Mouse (Mus musculus): ENCODE measurements around the gene Aif1l.
"Not testable (repeated sequence)": the region's sequence is repeated elsewhere in the genome, so short reads cannot be mapped to it uniquely, and the experiment has no call there.

Gene Aif1l

GRCm38 (mm10) chr2:31950058-31950871 is at the start of gene Aif1l:
Aif1l (plus strand) TSS chr2:31950139.
- DNase-seq: no peak

- no peak for DNase-seq
These were observed 49.0 kb upstream of the Aif1l start for GRCm38 (mm10) chr2:31900932-31901331.

- DNase-seq: no peak
These were observed 48.1 kb upstream of the Aif1l start for GRCm38 (mm10) chr2:31901659-31902362.

- DNase-seq: no peak
These were observed 45.9 kb upstream of the Aif1l start for GRCm38 (mm10) chr2:31904089-31904488.

- no peak for DNase-seq
These were observed 45.3 kb upstream of the Aif1l start for GRCm38 (mm10) chr2:31904622-31905021.

GRCm38 (mm10) chr2:31905682-31906081 is 44.3 kb upstream of the Aif1l start:
- DNase-seq: no peak

GRCm38 (mm10) chr2:31906407-31906806 is 43.5 kb upstream of the Aif1l start:
- DNase-seq: no peak

GRCm38 (mm10) chr2:31912575-31912974 is 37.4 kb upstream of the Aif1l start:
- DNase-seq: no peak

GRCm38 (mm10) chr2:31914213-31914612 is 35.7 kb upstream of the Aif1l start:
- not testable (repeated sequence) for DNase-seq

GRCm38 (mm10) chr2:31915112-31915511 is 34.8 kb upstream of the Aif1l start:
- DNase-seq: peak; percentile 21 to 24

GRCm38 (mm10) chr2:31917636-31918035 is 32.3 kb upstream of the Aif1l start:
- DNase-seq: peak; percentile 16

GRCm38 (mm10) chr2:31923645-31924044 is 26.3 kb upstream of the Aif1l start:
- DNase-seq: no peak

GRCm38 (mm10) chr2:31924811-31925210 is 25.1 kb upstream of the Aif1l start:
- no peak for DNase-seq

GRCm38 (mm10) chr2:31925936-31926335 is 24.0 kb upstream of the Aif1l start:
- DNase-seq: no peak

- no peak for DNase-seq
These were observed 20.3 kb upstream of the Aif1l start for GRCm38 (mm10) chr2:31929664-31930063.

- no peak for DNase-seq
These were observed 15.4 kb upstream of the Aif1l start for GRCm38 (mm10) chr2:31934551-31934950.

GRCm38 (mm10) chr2:31935054-31935453 is 14.9 kb upstream of the Aif1l start:
- no peak for DNase-seq

- DNase-seq: no peak
These were observed 11.6 kb upstream of the Aif1l start for GRCm38 (mm10) chr2:31938298-31938697.

GRCm38 (mm10) chr2:31943011-31943410 is 6.9 kb upstream of the Aif1l start:
- no peak for DNase-seq

GRCm38 (mm10) chr2:31945580-31945979 is 4.4 kb upstream of the Aif1l start:
- DNase-seq: no peak

- DNase-seq: no peak
These were observed 1.5 kb upstream of the Aif1l start for GRCm38 (mm10) chr2:31948392-31948791.

GRCm38 (mm10) chr2:31948801-31949200 is 1.1 kb upstream of the Aif1l start:
- DNase-seq: no peak

- DNase-seq: no peak
These were observed 1.0 kb downstream of the Aif1l start for GRCm38 (mm10) chr2:31950966-31951365.

- DNase-seq: no peak
These were observed 2.3 kb downstream of the Aif1l start for GRCm38 (mm10) chr2:31952236-31952635.
